Mouse (Mus musculus): Measurements from ENCODE around the gene Fbxo44. TPM values are rescaled to one million over a fixed set of nuclear protein-coding genes. Genes with fewer than 3 reads are reported as not detected.
"Not testable (repeated sequence)": the region's sequence is repeated elsewhere in the genome, so short reads cannot be mapped to it uniquely, and the experiment has no call there.

The Fbxo44 gene
- 10 to 100 TPM; 14.1 to 21.4 TPM for total RNA-seq (2021)
- long read RNA-seq, experiment 1, transcript Fbxo44-201 (6 exons, 1,829 nt): major isoform, 10 of 15 reads
- long read RNA-seq, experiment 1, partial matches to known transcripts: 1 of 15 reads
- long read RNA-seq, experiment 1, other reads (novel, unspliced or antisense): 3 of 15 reads
- long read RNA-seq, experiment 2, transcript Fbxo44-201 (6 exons, 1,829 nt): major isoform, 10 of 22 reads
- long read RNA-seq, experiment 2, partial matches to known transcripts: 0 of 22 reads
- long read RNA-seq, experiment 2, other reads (novel, unspliced or antisense): 10 of 22 reads

GRCm38 (mm10) chr4:148160436-148161390 is at the start of gene Fbxo44, which contains the start of gene Fbxo2:
Gene Fbxo44 (minus strand): TSS chr4:148160482.
Gene Fbxo2 (plus strand): TSS chr4:148160621.
- no peak for DNase-seq (ENCODE audit: low spot score in 2 of 2)

GRCm38 (mm10) chr4:148204873-148205232 is 44.6 kb upstream of the Fbxo44 start:
- no peak for DNase-seq (ENCODE audit: low spot score in 2 of 2)

- no peak for DNase-seq (ENCODE audit: low spot score in 2 of 2)
Measured at GRCm38 (mm10) chr4:148204061-148204872, 44.0 kb upstream of the Fbxo44 start.

GRCm38 (mm10) chr4:148203557-148203956 is 43.3 kb upstream of the Fbxo44 start:
- DNase-seq (ENCODE audit: low spot score in 2 of 2): no peak

- DNase-seq (ENCODE audit: low spot score in 2 of 2): no peak
Measured at GRCm38 (mm10) chr4:148198721-148199120, 38.4 kb upstream of the Fbxo44 start.

GRCm38 (mm10) chr4:148194400-148194799 is 34.1 kb upstream of the Fbxo44 start:
- no peak for DNase-seq (ENCODE audit: low spot score in 2 of 2)

- no peak for DNase-seq (ENCODE audit: low spot score in 2 of 2)
Measured at GRCm38 (mm10) chr4:148192707-148193245, 32.5 kb upstream of the Fbxo44 start.

- not testable (repeated sequence) for DNase-seq (ENCODE audit: low spot score in 2 of 2)
Measured at GRCm38 (mm10) chr4:148188767-148189166, 28.5 kb upstream of the Fbxo44 start.

GRCm38 (mm10) chr4:148185819-148186218 is 25.5 kb upstream of the Fbxo44 start:
- no peak for DNase-seq (ENCODE audit: low spot score in 2 of 2)

GRCm38 (mm10) chr4:148184564-148184963 is 24.3 kb upstream of the Fbxo44 start:
- no peak for DNase-seq (ENCODE audit: low spot score in 2 of 2)

GRCm38 (mm10) chr4:148182363-148182762 is 22.1 kb upstream of the Fbxo44 start:
- no peak for DNase-seq (ENCODE audit: low spot score in 2 of 2)

- DNase-seq (ENCODE audit: low spot score in 2 of 2): no peak
Measured at GRCm38 (mm10) chr4:148181483-148181882, 21.2 kb upstream of the Fbxo44 start.

- no peak for DNase-seq (ENCODE audit: low spot score in 2 of 2)
Measured at GRCm38 (mm10) chr4:148177716-148178115, 17.4 kb upstream of the Fbxo44 start.

- not testable (repeated sequence) for DNase-seq (ENCODE audit: low spot score in 2 of 2)
Measured at GRCm38 (mm10) chr4:148176603-148177002, 16.3 kb upstream of the Fbxo44 start.

GRCm38 (mm10) chr4:148174495-148174862 is 14.2 kb upstream of the Fbxo44 start:
- DNase-seq (ENCODE audit: low spot score in 2 of 2): no peak

GRCm38 (mm10) chr4:148173811-148174494 is 13.7 kb upstream of the Fbxo44 start:
- no peak for DNase-seq (ENCODE audit: low spot score in 2 of 2)

- DNase-seq (ENCODE audit: low spot score in 2 of 2): no peak
Measured at GRCm38 (mm10) chr4:148171261-148171660, 11.0 kb upstream of the Fbxo44 start.

- DNase-seq (ENCODE audit: low spot score in 2 of 2): peak in 1 of 2 experiments; percentile 60
Measured at GRCm38 (mm10) chr4:148170842-148171241, 10.6 kb upstream of the Fbxo44 start.

- no peak for DNase-seq (ENCODE audit: low spot score in 2 of 2)
Measured at GRCm38 (mm10) chr4:148169586-148169985, 9.3 kb upstream of the Fbxo44 start.

- peak in 1 of 2 experiments; percentile 65 for DNase-seq (ENCODE audit: low spot score in 2 of 2)
Measured at GRCm38 (mm10) chr4:148168287-148168686, 8.0 kb upstream of the Fbxo44 start.
